Mouse (Mus musculus) gastrocnemius, postnatal 10 days (tissue): ENCODE results near the gene Kank3. TPM values are rescaled to one million over a fixed set of nuclear protein-coding genes. Genes with fewer than 3 reads are reported as not detected.
A peak's percentile ranks its signal among the peaks of the same experiment; 100 is the strongest.

Experiments used
- DNase-seq: peaks from one replicate; pipeline ENCODE4 v3.0.0; 2021; ENCODE audit warnings: mixed read lengths
- total RNA-seq, 2 experiments: library from RNA; stranded (reverse); gene quantifications; 2 replicates each; pipeline ENCODE4 v1.2.3; 2021

Gene Kank3
- total RNA-seq, 2 experiments from 2014 or later, result 27.6 to 33.3 TPM

DNA sequence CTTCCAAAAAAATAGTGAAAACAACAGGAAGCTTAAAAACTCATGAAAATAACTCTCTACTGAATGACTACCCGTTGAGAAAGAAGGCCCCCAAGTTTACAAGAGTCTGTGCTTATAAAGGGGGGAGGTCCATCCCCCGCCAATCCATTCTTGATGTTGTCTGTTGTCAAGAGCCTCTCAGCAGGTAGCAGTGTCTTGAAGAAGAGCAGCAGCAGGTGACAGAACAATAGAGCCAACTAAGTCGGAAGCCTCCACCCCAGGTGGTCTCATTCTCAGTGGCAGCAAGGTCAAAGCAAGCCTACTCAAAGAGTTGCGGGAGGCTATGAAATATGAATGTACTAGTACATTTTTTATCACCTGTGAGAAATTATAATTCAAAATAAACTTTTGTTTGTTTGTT, 47.5 kb downstream of the Kank3 start:
- DNase-seq, result no peak

DNA sequence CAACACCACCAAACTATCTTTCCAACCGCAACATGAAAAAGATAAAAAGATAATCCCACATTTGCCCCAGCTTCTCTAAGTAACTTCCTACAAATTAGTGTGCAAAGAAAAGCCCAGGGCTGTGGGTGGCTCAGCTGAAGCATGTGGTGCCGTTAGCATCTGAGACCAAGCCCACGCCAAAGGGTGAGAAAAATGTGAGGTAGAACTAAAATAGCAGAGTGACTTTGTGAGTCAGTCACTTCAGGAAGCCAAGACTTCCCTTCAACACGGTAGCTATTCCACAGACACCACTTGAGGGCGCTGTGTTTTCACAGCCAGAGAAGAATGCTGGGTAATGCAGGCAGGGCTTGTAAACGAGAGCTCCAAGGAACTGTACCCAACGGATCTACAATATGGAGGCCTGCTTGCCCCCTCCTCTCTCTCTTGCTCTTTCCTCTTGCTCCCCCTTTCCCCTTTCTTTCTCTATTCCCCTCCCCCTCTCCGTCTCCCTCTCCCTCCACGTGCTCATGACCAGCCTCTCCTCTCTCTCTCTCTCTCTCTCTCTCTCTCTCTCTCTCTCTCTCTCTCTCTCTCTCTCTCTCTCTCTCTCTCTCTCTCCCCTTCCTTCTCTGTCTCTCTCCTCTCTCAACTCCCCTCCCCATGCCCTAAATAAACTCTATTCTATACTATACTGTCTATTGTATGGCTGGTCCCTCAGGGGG, 55.2 kb downstream of the Kank3 start:
- DNase-seq, result peak; percentile 40

Other genes with a start within 250 kb of the Kank3 start
- gene Zfp414, start 181.4 kb upstream of the Kank3 start, total RNA-seq, result 10 to 100 TPM; 18.1 to 21.5 TPM
- gene Pram1, start 172.5 kb upstream of the Kank3 start, total RNA-seq, result under 1 TPM; 0.40 to 0.54 TPM
- gene Hnrnpm, start 123.7 kb upstream of the Kank3 start, total RNA-seq, result 100 to 1,000 TPM in 1 of 2 experiments, 10 to 100 TPM in 1; 85.1 to 108 TPM
- 10 to 100 TPM; 73.2 to 77.9 TPM for gene March2, start 91.8 kb upstream of the Kank3 start, total RNA-seq
- 100 to 1,000 TPM; 166 to 186 TPM for gene Rab11b, start 50.0 kb upstream of the Kank3 start, total RNA-seq
- gene Angptl4, start 28.7 kb upstream of the Kank3 start, total RNA-seq, result 10 to 100 TPM; 22.7 to 36.0 TPM
- 1,000 to 10,000 TPM; 1,176 to 1,238 TPM for gene Rps28, start 14.0 kb downstream of the Kank3 start, total RNA-seq
- gene Ndufa7, start 14.1 kb downstream of the Kank3 start, total RNA-seq, result 100 to 1,000 TPM; 322 to 360 TPM
- gene Cd320, start 32.6 kb downstream of the Kank3 start, total RNA-seq, result 10 to 100 TPM; 15.0 to 16.5 TPM
- not detected for gene Gm7029, start 63.3 kb downstream of the Kank3 start, total RNA-seq
- 10 to 100 TPM in 1 of 2 experiments, 1 to 10 TPM in 1; 8.0 to 10.6 TPM for gene Kifc1, start 80.1 kb downstream of the Kank3 start, total RNA-seq
- gene Platr17, start 94.6 kb downstream of the Kank3 start, total RNA-seq, result not detected
- 10 to 100 TPM; 12.1 to 13.5 TPM for gene Daxx, start 98.9 kb downstream of the Kank3 start, total RNA-seq
- gene Tapbp, start 105.4 kb downstream of the Kank3 start, total RNA-seq, result 10 to 100 TPM; 40.7 to 41.3 TPM
- gene Zbtb22, start 105.4 kb downstream of the Kank3 start, total RNA-seq, result 10 to 100 TPM; 18.9 to 21.9 TPM
- 10 to 100 TPM; 29.3 to 40.2 TPM for gene Rgl2, start 119.0 kb downstream of the Kank3 start, total RNA-seq
- gene Pfdn6, start 129.8 kb downstream of the Kank3 start, total RNA-seq, result 10 to 100 TPM; 65.3 to 67.0 TPM
- gene Wdr46, start 130.1 kb downstream of the Kank3 start, total RNA-seq, result 10 to 100 TPM; 15.7 TPM
- gene B3galt4, start 141.0 kb downstream of the Kank3 start, total RNA-seq, result 1 to 10 TPM; 2.3 to 2.6 TPM
- 10 to 100 TPM; 30.3 to 33.2 TPM for gene Vps52, start 145.3 kb downstream of the Kank3 start, total RNA-seq
- gene Rps18, start 145.5 kb downstream of the Kank3 start, total RNA-seq, result 100 to 1,000 TPM; 649 to 675 TPM
- gene H2-K1, start 189.8 kb downstream of the Kank3 start, total RNA-seq, result 10 to 100 TPM; 38.9 to 46.7 TPM
- 10 to 100 TPM; 13.4 to 18.0 TPM for gene Ring1, start 214.2 kb downstream of the Kank3 start, total RNA-seq
- 10 to 100 TPM; 50.5 to 63.2 TPM for gene H2-Ke6, start 217.5 kb downstream of the Kank3 start, total RNA-seq
- 10 to 100 TPM; 64.1 to 75.4 TPM for gene Slc39a7, start 221.2 kb downstream of the Kank3 start, total RNA-seq
- gene Rxrb, start 221.3 kb downstream of the Kank3 start, total RNA-seq, result 10 to 100 TPM; 40.7 to 43.1 TPM
- 100 to 1,000 TPM in 1 of 2 experiments, 10 to 100 TPM in 1; 72.0 to 106 TPM for gene Col11a2, start 228.9 kb downstream of the Kank3 start, total RNA-seq